Mouse (Mus musculus): ENCODE measurements around the gene Hacd2. TPM values are rescaled to one million over a fixed set of nuclear protein-coding genes. Genes with fewer than 3 reads are reported as not detected.

Hacd2 gene
- polyA plus RNA-seq, 1 experiment: 32.6 TPM

DNA sequence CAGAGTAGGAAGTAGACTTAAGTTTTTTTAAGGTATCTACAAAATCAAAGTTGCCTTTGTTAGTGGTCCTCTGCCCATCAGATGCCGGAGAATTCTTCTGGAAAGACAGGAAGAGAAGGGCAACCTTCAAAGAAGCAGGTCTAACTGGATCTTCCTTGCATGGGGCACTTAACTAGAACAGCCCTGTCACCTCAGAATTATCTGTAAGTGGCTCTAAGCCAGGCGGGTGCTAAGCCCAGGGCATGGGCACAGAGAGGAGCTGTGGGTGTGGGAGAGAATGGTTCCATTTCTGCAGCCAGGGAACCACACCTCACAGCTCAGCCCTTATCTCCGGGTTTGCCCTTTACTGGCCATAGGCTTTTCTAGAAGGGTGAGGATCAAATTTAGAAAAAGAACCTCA, 30.9 kb upstream of the Hacd2 start:
- H3K4me1 ChIP-seq (ENCODE audit: control insufficient read depth, insufficient read depth, low read length): peaks cover 6% of the 10 kb centered on the region
- no peak overlapping the region for H3K27ac ChIP-seq (ENCODE audit: insufficient read depth, low read depth, low read length)
- H3K4me3 ChIP-seq (ENCODE audit: insufficient read depth, low read length): no peak overlapping the region
- TF ChIP-seq POLR2A (IDR thresholded peaks at IDR 0.05; ENCODE audit: borderline replicate concordance, low read depth, low read length): no peak
- TF ChIP-seq CTCF (IDR thresholded peaks at IDR 0.05; ENCODE audit: low read depth, low read length): no peak

DNA sequence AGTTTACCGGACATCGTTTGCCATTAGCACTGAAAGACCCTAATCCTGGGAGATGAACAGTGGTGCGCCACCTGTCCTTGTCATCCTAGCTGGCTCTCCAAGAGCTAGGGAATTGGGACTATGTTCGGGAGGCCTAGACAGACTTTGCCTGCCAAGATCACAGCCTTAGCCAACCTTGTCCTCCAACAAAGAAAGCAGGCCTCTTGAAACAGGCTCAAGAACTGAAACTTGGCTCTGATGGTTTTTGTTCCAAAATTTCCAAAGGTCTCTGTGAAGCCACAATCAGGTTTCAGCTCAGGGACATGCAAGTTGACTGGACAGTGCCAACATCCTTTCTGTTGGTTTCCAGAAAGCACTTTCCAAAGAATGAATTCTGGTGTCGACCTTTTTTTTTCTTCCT, 29.4 kb upstream of the Hacd2 start:
- H3K4me1 ChIP-seq (ENCODE audit: control insufficient read depth, insufficient read depth, low read length): peaks cover 6% of the 10 kb centered on the region
- no peak overlapping the region for H3K27ac ChIP-seq (ENCODE audit: insufficient read depth, low read depth, low read length)
- no peak for TF ChIP-seq POLR2A (IDR thresholded peaks at IDR 0.05; ENCODE audit: borderline replicate concordance, low read depth, low read length)
- TF ChIP-seq CTCF (IDR thresholded peaks at IDR 0.05; ENCODE audit: low read depth, low read length): no peak
- no peak overlapping the region for H3K4me3 ChIP-seq (ENCODE audit: insufficient read depth, low read length)

DNA sequence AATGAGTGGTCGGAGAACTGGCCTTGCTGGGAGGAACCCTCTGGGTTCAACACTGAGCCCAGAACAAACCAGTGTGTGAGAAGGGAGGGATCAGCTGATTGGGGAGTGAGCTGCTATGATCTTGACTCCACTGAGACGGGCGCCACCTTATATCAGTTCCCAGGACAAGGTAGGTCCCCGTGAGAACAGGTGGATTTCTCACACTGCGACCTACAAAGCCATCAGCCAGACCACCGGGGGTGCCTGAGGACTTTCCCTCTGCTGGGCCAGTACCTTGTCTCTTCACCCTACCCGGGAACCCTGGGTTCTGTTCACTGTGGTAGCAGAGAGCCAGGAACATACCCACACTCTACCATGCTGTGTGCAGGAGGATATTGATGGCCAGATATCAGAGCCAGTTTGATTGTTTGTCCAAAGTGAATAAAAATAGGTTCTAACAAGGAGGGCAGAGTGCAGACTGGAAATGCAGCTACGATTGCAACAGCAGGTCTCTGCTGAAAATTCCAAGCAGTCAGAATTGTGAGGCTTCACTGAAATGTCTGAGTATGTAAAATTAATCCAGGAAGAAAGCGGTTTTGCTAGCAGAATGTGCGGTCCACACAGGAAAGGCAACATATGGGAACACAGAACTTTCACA, 28.4 kb upstream of the Hacd2 start:
- Histone ChIP-seq H3K4me1 (ENCODE audit: control insufficient read depth, insufficient read depth, low read length) (peaks cover 6% of the 10 kb centered on the region), H3K4me3 (ENCODE audit: insufficient read depth, low read length) (no peak overlapping the region), H3K27ac (ENCODE audit: insufficient read depth, low read depth, low read length) (no peak overlapping the region)
- no peak for TF ChIP-seq CTCF (IDR thresholded peaks at IDR 0.05; ENCODE audit: low read depth, low read length)
- no peak for TF ChIP-seq POLR2A (IDR thresholded peaks at IDR 0.05; ENCODE audit: borderline replicate concordance, low read depth, low read length)

DNA sequence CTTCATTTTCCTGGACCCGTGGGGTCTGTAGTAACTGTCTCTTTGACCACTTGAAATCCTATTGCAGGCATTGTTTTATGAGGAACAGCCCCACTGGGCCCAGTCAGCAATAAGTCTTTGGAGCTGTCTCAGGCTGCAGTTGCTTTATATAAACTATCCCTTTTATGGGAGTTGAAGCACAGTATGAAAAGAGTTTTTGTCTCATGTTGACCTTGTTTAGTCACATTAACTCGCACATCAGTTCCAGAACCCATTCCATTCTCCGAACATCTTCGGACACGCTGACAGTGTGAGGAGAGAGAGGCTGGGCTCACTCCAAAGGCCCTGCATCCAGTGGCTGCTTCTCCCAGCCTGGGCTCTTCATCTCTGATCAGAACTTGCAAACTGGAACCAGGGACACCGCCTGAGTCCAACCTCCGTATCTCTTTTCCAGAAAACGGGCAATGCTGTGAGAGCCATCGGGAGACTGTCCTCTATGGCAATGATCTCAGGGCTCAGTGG, 27.5 kb upstream of the Hacd2 start:
- Histone ChIP-seq H3K27ac (ENCODE audit: insufficient read depth, low read depth, low read length) (no peak overlapping the region), H3K4me3 (ENCODE audit: insufficient read depth, low read length) (no peak overlapping the region), H3K4me1 (ENCODE audit: control insufficient read depth, insufficient read depth, low read length) (peaks cover 6% of the 10 kb centered on the region)
- TF ChIP-seq POLR2A (IDR thresholded peaks at IDR 0.05; ENCODE audit: borderline replicate concordance, low read depth, low read length) (no peak), CTCF (IDR thresholded peaks at IDR 0.05; ENCODE audit: low read depth, low read length) (no peak)

- no peak for TF ChIP-seq CTCF (IDR thresholded peaks at IDR 0.05; ENCODE audit: low read depth, low read length)
- no peak for TF ChIP-seq POLR2A (IDR thresholded peaks at IDR 0.05; ENCODE audit: borderline replicate concordance, low read depth, low read length)
- Histone ChIP-seq H3K4me1 (ENCODE audit: control insufficient read depth, insufficient read depth, low read length) (peaks cover 6% of the 10 kb centered on the region), H3K27ac (ENCODE audit: insufficient read depth, low read depth, low read length) (peak overlapping the region; percentile 52), H3K4me3 (ENCODE audit: insufficient read depth, low read length) (no peak overlapping the region)
Observed at GRCm38 (mm10) chr16:34996133-34996532, 26.1 kb upstream of the Hacd2 start.

DNA sequence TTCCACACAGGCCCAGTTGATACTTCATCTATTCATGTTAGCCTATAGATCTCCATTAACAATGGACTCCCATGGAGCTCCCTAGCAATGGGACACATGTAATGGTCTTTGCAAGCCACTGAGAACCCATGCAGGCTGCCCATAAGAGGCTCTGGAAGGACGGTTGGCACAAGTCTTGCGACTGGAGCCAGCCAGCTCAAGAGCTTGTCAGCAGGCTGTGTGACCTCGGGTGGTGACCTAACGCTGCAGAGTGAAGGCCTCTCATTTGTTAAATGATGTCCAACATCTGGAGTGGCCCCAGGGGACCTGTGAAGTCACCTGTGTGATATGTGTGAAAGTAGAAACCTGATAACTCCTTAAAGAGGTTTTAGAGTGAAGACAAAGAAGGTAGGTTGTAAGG, 25.2 kb upstream of the Hacd2 start:
- TF ChIP-seq POLR2A (IDR thresholded peaks at IDR 0.05; ENCODE audit: borderline replicate concordance, low read depth, low read length) (no peak), CTCF (IDR thresholded peaks at IDR 0.05; ENCODE audit: low read depth, low read length) (no peak)
- no peak overlapping the region for H3K27ac ChIP-seq (ENCODE audit: insufficient read depth, low read depth, low read length)
- H3K4me3 ChIP-seq (ENCODE audit: insufficient read depth, low read length): no peak overlapping the region
- H3K4me1 ChIP-seq (ENCODE audit: control insufficient read depth, insufficient read depth, low read length): peaks cover 6% of the 10 kb centered on the region

- Histone ChIP-seq H3K4me3 (ENCODE audit: insufficient read depth, low read length) (no peak overlapping the region), H3K4me1 (ENCODE audit: control insufficient read depth, insufficient read depth, low read length) (peaks cover 6% of the 10 kb centered on the region), H3K27ac (ENCODE audit: insufficient read depth, low read depth, low read length) (no peak overlapping the region)
- no peak for TF ChIP-seq CTCF (IDR thresholded peaks at IDR 0.05; ENCODE audit: low read depth, low read length)
- no peak for TF ChIP-seq POLR2A (IDR thresholded peaks at IDR 0.05; ENCODE audit: borderline replicate concordance, low read depth, low read length)
Observed at GRCm38 (mm10) chr16:34997576-34997975, 24.7 kb upstream of the Hacd2 start.

- H3K27ac ChIP-seq (ENCODE audit: insufficient read depth, low read depth, low read length): no peak overlapping the region
- TF ChIP-seq CTCF (IDR thresholded peaks at IDR 0.05; ENCODE audit: low read depth, low read length) (no peak), POLR2A (IDR thresholded peaks at IDR 0.05; ENCODE audit: borderline replicate concordance, low read depth, low read length) (no peak)
- H3K4me1 ChIP-seq (ENCODE audit: control insufficient read depth, insufficient read depth, low read length): peaks cover 6% of the 10 kb centered on the region
- no peak overlapping the region for H3K4me3 ChIP-seq (ENCODE audit: insufficient read depth, low read length)
Observed at GRCm38 (mm10) chr16:34999016-34999415, 23.2 kb upstream of the Hacd2 start.

DNA sequence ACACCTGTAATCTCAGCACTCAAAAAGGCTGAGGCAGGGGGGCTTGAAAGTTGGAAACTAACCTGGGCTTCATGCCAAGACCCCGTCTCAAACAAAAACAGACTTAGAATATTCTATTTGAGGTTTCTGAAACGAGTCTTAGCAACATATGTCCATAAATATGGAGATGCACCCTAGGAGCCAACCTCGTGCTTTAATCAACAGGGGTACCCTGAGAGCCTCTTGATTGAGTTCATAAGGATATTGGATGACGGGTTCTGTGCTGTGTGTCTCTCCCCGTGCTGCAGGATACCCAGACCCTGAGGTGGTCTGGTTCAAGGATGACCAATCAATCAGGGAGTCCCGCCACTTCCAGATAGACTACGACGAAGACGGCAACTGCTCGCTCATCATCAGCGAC, 22.2 kb upstream of the Hacd2 start:
- Histone ChIP-seq H3K4me3 (ENCODE audit: insufficient read depth, low read length) (no peak overlapping the region), H3K4me1 (ENCODE audit: control insufficient read depth, insufficient read depth, low read length) (peaks cover 6% of the 10 kb centered on the region), H3K27ac (ENCODE audit: insufficient read depth, low read depth, low read length) (no peak overlapping the region)
- TF ChIP-seq CTCF (IDR thresholded peaks at IDR 0.05; ENCODE audit: low read depth, low read length) (no peak), POLR2A (IDR thresholded peaks at IDR 0.05; ENCODE audit: borderline replicate concordance, low read depth, low read length) (no peak)

DNA sequence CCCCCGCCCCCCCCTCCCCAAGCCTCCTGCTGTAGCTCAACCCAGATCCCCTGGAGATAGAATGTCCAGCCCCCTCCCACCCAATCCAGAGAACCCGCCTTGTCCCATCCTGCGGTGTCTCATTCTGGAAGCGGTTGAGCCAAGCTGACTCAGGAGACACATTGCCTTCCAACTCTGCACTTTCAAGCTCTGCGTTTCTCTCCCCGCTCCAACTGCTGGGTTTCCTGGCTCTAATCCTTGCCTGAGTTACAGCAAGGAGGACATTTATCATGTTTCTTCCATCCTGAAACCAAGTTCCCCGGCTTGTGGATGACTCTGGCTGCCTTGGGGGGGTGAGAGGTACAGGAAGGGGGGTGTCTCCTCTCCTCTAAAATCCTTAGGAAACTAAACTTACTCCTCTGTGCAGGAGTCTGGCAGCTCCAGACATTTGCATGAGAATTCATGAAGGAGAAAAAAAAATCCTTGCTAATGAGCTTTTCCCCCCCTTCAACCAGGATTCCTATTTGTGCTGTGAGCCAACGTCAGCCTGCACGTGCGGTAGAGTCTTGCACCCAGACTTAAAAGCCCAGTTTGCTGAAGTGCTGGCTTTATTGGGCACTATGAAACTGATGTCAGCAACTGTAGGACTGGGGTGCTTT, 21.2 kb upstream of the Hacd2 start:
- Histone ChIP-seq H3K4me3 (ENCODE audit: insufficient read depth, low read length) (no peak overlapping the region), H3K27ac (ENCODE audit: insufficient read depth, low read depth, low read length) (no peak overlapping the region), H3K4me1 (ENCODE audit: control insufficient read depth, insufficient read depth, low read length) (no peaks in the 10 kb centered on the region)
- TF ChIP-seq POLR2A (IDR thresholded peaks at IDR 0.05; ENCODE audit: borderline replicate concordance, low read depth, low read length) (no peak), CTCF (IDR thresholded peaks at IDR 0.05; ENCODE audit: low read depth, low read length) (no peak)
